Mouse (Mus musculus): ENCODE results near the gene Agps. TPM values are rescaled to one million over a fixed set of nuclear protein-coding genes. Genes with fewer than 3 reads are reported as not detected.
"Not testable (repeated sequence)": the region's sequence is repeated elsewhere in the genome, so short reads cannot be mapped to it uniquely, and the experiment has no call there.

The Agps gene
- total RNA-seq, 2 experiments from 2014 or later = 34.1 to 37.6 TPM

DNA sequence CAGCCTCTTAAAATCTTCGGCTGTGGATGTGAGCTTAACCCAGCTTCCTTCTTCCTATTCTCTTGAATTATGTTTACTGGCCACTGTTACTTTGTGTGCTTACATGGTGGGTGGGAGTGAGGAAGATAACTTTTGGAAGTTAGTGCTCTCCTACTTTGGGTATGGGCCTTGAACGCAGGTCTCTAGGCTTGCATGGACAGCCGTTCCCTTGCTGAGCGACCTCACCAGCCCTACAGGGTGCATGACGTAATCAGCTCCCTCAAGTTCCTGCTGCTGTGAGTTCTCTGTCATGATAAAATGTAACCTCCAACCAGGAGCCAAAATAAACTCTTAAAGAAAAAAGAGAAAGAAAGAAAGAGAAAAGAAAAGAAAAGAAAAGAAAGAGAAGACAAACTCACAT, 132.1 kb downstream of the Agps start:
- intact Hi-C loops (cut with DNase I) = loop anchor here (1.0 to 5.0 kb wide), 4 partner anchors 37 to 357 kb away; no protein-coding TSS in a partner anchor
- DNase-seq (ENCODE audit: low spot score) = no peak

DNA sequence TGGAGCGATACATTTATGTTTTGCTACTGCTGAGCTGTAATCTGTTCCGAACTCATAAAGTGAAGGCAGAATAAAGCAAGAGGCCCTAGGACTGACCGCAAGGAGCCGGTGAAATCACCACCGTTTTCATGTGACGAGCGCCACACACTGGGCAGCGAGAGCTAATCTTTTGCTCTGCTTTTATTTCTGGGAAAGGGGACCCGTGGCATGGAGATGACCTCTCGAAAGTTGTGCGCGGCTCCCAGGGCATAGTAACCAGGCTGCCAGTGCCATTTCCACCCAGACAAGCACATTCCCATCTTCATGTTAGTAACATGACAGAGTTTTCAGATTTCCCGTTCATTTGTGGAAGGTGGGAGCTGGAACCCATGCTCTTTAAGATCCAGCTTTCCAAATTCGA, 132.5 kb downstream of the Agps start:
- intact Hi-C loops (cut with DNase I) = loop anchor here (1.0 to 5.0 kb wide), 4 partner anchors 37 to 357 kb away; no protein-coding TSS in a partner anchor
- DNase-seq (ENCODE audit: low spot score) = peak; percentile 50

DNA sequence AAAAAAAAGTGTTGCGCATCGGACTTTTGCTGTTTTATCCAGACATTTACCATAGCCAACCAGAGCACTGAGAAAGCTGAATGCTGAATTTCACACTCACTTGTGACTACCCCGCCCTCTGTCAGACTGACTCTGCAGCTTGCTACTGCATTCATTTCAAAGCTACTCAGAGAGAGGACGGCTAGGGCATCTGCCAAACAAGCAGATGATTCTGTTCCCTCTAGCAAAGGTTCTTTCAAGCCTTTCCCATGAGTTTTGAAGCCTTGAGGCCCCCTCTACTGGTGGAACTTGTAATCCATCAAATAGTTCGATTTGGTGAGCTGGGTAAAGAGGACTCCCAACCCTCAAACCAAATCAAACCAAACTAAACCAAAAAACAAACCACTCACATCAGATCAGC, 133.0 kb downstream of the Agps start:
- intact Hi-C loops (cut with DNase I) = loop anchor here (1.0 to 5.0 kb wide), 4 partner anchors 38 to 358 kb away; no protein-coding TSS in a partner anchor
- peak; percentile 27 for DNase-seq (ENCODE audit: low spot score)

DNA sequence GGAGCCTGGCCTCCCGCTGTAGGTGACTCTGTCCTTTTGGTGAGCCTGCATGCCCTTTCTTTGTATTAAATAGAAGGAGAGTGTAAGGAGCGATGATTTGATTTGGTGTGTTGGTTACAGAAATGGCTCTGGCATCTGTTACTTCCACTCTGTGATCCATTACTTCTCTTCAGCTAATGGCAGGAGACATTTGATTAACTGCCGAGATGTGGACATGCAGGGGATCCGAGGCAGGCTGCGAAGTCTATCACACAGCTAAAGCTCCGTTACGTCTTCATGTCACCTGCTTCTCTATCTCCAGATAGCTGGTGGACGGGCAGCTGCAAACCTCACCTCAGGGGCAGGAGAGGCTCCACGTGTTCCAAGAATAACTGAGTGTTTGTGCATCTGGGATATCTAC, 142.2 kb downstream of the Agps start:
- no peak for DNase-seq (ENCODE audit: low spot score)
- intact Hi-C loops (cut with DNase I) = loop anchor here (5.0 kb wide), 1 partner anchor 37 kb away; the partner anchor contains the start of gene Ttc30b

DNA sequence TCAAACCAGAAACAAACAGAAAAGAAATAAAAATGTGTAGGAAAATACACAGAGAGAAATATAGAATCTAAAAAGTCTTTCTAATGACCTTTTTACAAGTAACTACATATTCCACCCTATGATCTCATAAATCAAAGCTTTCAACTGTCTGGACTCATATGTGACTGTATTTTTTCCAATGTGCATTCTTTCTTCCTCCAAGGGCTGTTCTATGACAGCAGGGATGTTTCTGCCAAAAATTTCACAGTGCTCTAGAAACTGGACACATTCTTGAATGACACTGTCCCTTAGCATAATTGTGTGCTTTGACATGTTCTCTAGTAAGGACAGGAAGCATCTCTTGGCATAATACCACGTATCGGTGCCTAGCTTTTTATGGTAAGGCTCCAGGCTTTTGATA, 144.1 kb downstream of the Agps start:
- intact Hi-C loops (cut with DNase I); DNase-seq (ENCODE audit: low spot score): not testable (repeated sequence)

DNA sequence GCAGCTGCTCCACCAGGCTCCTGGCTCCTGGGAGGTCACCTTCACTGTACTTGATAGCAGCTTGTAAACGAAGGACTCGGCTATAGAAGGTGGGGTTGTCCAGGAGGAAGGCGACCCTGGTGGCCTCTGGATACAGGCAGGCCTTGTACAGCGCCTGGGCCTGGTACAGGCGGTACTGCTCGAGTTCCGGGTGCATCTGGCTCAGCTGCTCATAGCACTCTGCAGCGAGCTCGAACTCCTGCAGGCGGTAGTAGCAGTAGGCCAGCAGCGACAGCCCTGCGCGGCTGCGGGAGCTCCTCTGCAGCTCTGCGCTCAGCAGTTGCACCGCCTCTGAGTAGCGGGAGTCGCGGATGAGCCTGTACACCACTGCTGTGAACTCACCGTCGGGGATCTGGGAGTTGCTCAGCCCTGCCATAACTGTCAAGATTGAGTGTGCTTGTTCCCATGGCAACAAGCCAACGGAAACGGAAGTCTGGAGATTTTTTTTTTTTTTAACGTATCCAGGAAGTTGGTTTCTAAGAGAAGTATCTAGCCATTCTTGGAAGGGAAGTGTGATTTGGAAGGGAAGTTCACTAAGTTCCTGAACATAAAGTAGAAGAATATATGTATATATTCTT, 145.9 kb downstream of the Agps start, which contains the start of gene Ttc30a2:
Gene Ttc30a2, minus strand, starts transcription at position 419 of the 617 bp plus-strand sequence.
- DNase-seq (ENCODE audit: low spot score); intact Hi-C loops (cut with DNase I): not testable (repeated sequence)

Other genes with a start within 250 kb of the Agps start
- 100 to 1,000 TPM; 159 to 193 TPM for gene Hnrnpa3, start 172.9 kb upstream of the Agps start, total RNA-seq (2021)
- gene Nfe2l2, start 127.5 kb upstream of the Agps start, total RNA-seq (2021) = 10 to 100 TPM; 56.8 to 72.0 TPM
- gene Ttc30b, start 106.4 kb downstream of the Agps start, total RNA-seq (2021) = 10 to 100 TPM; 14.7 to 15.4 TPM
- 1 to 10 TPM; 1.7 to 1.9 TPM for gene Ttc30a2, start 146.0 kb downstream of the Agps start, total RNA-seq (2021)
- gene Ttc30a1, start 149.8 kb downstream of the Agps start, total RNA-seq (2021) = 1 to 10 TPM; 3.0 to 3.2 TPM